Mouse (Mus musculus): Measurements from ENCODE around the gene Syt2. TPM values are rescaled to one million over a fixed set of nuclear protein-coding genes. Genes with fewer than 3 reads are reported as not detected.

Syt2 gene
- polyA plus RNA-seq, 1 experiment from 2014 or later, result 0.80 TPM

DNA sequence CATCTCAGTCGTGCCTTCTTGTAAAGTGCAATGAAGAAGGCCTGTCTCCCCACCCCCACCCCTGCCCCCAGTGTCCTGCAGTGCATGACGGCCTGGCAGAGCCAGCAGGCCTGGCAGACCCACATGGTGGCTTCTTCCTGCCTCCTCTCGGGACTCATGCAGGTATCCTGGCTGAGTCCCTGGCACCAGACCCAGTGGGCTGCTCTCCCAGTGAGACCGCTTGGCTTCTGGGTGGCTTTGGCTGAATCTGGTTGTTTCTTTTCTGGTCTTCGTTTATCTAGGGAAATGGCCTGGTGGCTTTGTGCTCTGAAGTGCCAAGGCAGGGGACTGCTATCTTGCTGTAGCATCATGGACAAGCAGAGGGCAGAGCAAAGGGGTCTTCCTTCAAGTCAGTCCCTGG is 68.6 kb downstream of the Syt2 start:
- Histone ChIP-seq H3K9ac (replicated peaks; ENCODE audit: low read length) (no peak overlapping the region), H3K4me3 (ENCODE audit: low read depth, low read length) (no peak overlapping the region), H3K4me2 (ENCODE audit: low read depth, low read length) (no peak overlapping the region), H3K27me3 (ENCODE audit: control insufficient read depth, insufficient read depth, low read length) (peaks cover 13% of the 10 kb centered on the region), H3K9me3 (replicated peaks; ENCODE audit: control insufficient read depth, low read length) (no peaks in the 10 kb centered on the region), H3K36me3 (replicated peaks; ENCODE audit: control insufficient read depth, insufficient read depth, low read depth, low read length) (no peaks in the 10 kb centered on the region), H3K27ac (replicated peaks; ENCODE audit: low read depth, low read length) (no peak overlapping the region), H3K4me1 (ENCODE audit: control insufficient read depth, insufficient read depth, low read length) (no peaks in the 10 kb centered on the region; the same call in 1 of the 2 replicates)
- ATAC-seq (replicated peaks; ENCODE audit: insufficient number of reproducible peaks, low FRiP score, low TSS enrichment, low read depth) (no peak), DNase-seq (ENCODE audit: low spot score) (no peak)
- 73% methylated on average over 5 of the region's 5 CpGs for WGBS

GRCm38 (mm10) chr1:134719718-134720304 is 73.3 kb downstream of the Syt2 start:
- WGBS, result 57% methylated on average over 12 of the region's 12 CpGs
- DNase-seq (ENCODE audit: low spot score) (no peak), ATAC-seq (replicated peaks; ENCODE audit: insufficient number of reproducible peaks, low FRiP score, low TSS enrichment, low read depth) (no peak)
- no peaks in the 10 kb centered on the region for H3K27me3 ChIP-seq (ENCODE audit: control insufficient read depth, insufficient read depth, low read length)
- no peaks in the 10 kb centered on the region for H3K36me3 ChIP-seq (replicated peaks; ENCODE audit: control insufficient read depth, insufficient read depth, low read depth, low read length)
- H3K9me3 ChIP-seq (replicated peaks; ENCODE audit: control insufficient read depth, low read length), result no peaks in the 10 kb centered on the region
- H3K27ac ChIP-seq (replicated peaks; ENCODE audit: low read depth, low read length), result no peak overlapping the region
- H3K4me2 ChIP-seq (ENCODE audit: low read depth, low read length), result no peak overlapping the region
- no peak overlapping the region for H3K9ac ChIP-seq (replicated peaks; ENCODE audit: low read length)
- H3K4me3 ChIP-seq (ENCODE audit: low read depth, low read length), result no peak overlapping the region
- no peaks in the 10 kb centered on the region for H3K4me1 ChIP-seq (ENCODE audit: control insufficient read depth, insufficient read depth, low read length)

- H3K4me2 ChIP-seq (ENCODE audit: low read depth, low read length), result no peak overlapping the region
- H3K9ac ChIP-seq (replicated peaks; ENCODE audit: low read length), result no peak overlapping the region
- H3K27ac ChIP-seq (replicated peaks; ENCODE audit: low read depth, low read length), result no peak overlapping the region
- H3K9me3 ChIP-seq (replicated peaks; ENCODE audit: control insufficient read depth, low read length), result no peaks in the 10 kb centered on the region
- no peak for DNase-seq (ENCODE audit: low spot score)
- no peaks in the 10 kb centered on the region for H3K4me1 ChIP-seq (ENCODE audit: control insufficient read depth, insufficient read depth, low read length)
- H3K36me3 ChIP-seq (replicated peaks; ENCODE audit: control insufficient read depth, insufficient read depth, low read depth, low read length), result no peaks in the 10 kb centered on the region
- ATAC-seq (replicated peaks; ENCODE audit: insufficient number of reproducible peaks, low FRiP score, low TSS enrichment, low read depth), result no peak
- H3K27me3 ChIP-seq (ENCODE audit: control insufficient read depth, insufficient read depth, low read length), result no peaks in the 10 kb centered on the region
- no peak overlapping the region for H3K4me3 ChIP-seq (ENCODE audit: low read depth, low read length)
- 82% methylated on average over 5 of the region's 5 CpGs for WGBS
Measured at GRCm38 (mm10) chr1:134721486-134721885, 75.0 kb downstream of the Syt2 start.

GRCm38 (mm10) chr1:134722891-134723290 is 76.4 kb downstream of the Syt2 start:
- H3K36me3 ChIP-seq (replicated peaks; ENCODE audit: control insufficient read depth, insufficient read depth, low read depth, low read length), result no peaks in the 10 kb centered on the region
- no peak overlapping the region for H3K9ac ChIP-seq (replicated peaks; ENCODE audit: low read length)
- H3K27me3 ChIP-seq (ENCODE audit: control insufficient read depth, insufficient read depth, low read length), result no peaks in the 10 kb centered on the region
- H3K9me3 ChIP-seq (replicated peaks; ENCODE audit: control insufficient read depth, low read length), result no peaks in the 10 kb centered on the region
- H3K4me3 ChIP-seq (ENCODE audit: low read depth, low read length), result no peak overlapping the region
- ATAC-seq (replicated peaks; ENCODE audit: insufficient number of reproducible peaks, low FRiP score, low TSS enrichment, low read depth) (no peak), DNase-seq (ENCODE audit: low spot score) (no peak)
- H3K4me2 ChIP-seq (ENCODE audit: low read depth, low read length), result no peak overlapping the region
- WGBS, result 85% methylated on average over 7 of the region's 7 CpGs
- H3K27ac ChIP-seq (replicated peaks; ENCODE audit: low read depth, low read length), result no peak overlapping the region
- H3K4me1 ChIP-seq (ENCODE audit: control insufficient read depth, insufficient read depth, low read length), result no peaks in the 10 kb centered on the region

DNA sequence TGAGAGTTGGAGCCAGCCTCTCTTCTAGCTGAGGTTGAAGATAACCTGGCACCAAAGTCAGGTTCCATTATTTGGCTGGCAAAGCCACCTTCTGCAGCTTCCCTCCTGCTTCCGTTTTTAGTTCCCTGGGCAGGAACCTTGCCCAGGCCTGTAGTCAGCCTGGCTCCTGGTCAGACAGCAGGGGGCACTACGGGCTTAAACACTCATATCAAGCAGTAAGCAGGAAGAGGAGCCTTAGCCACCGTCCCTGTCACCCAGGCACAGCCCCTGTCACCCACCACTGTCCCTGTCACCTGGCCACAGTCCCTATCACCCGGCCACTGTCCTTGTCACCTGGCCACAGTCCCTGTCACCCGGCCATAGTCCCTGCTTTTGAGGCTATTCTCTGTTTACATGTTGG is 78.8 kb downstream of the Syt2 start:
- no peak for DNase-seq (ENCODE audit: low spot score)
- no peak overlapping the region for H3K4me3 ChIP-seq (ENCODE audit: low read depth, low read length)
- H3K9ac ChIP-seq (replicated peaks; ENCODE audit: low read length), result no peak overlapping the region
- H3K9me3 ChIP-seq (replicated peaks; ENCODE audit: control insufficient read depth, low read length), result no peaks in the 10 kb centered on the region
- no peak for ATAC-seq (replicated peaks; ENCODE audit: insufficient number of reproducible peaks, low FRiP score, low TSS enrichment, low read depth)
- H3K36me3 ChIP-seq (replicated peaks; ENCODE audit: control insufficient read depth, insufficient read depth, low read depth, low read length), result no peaks in the 10 kb centered on the region
- no peak overlapping the region for H3K27ac ChIP-seq (replicated peaks; ENCODE audit: low read depth, low read length)
- 52% methylated on average over 5 of the region's 5 CpGs for WGBS
- no peaks in the 10 kb centered on the region for H3K4me1 ChIP-seq (ENCODE audit: control insufficient read depth, insufficient read depth, low read length)
- no peaks in the 10 kb centered on the region for H3K27me3 ChIP-seq (ENCODE audit: control insufficient read depth, insufficient read depth, low read length)
- no peak overlapping the region for H3K4me2 ChIP-seq (ENCODE audit: low read depth, low read length)

DNA sequence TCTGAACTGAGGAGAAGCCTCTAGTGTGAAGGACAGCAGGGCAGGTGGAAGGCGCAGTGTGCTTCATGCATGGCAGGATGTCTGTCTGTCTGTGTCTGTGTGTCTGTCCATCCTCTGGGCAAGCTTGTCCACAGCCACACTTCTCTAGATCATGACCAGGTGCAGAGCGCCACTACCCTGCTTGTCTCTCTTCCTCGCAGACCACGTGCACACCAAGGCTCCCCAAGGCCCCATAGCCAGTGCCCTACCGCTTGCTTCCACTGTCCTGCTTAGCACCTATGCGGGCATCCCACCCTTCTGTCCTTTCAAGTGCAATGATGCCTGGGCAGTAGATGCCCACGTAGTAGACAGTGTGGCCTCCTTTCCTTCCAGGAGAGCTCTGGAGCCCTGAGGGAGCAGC is 80.0 kb downstream of the Syt2 start:
- no peaks in the 10 kb centered on the region for H3K36me3 ChIP-seq (replicated peaks; ENCODE audit: control insufficient read depth, insufficient read depth, low read depth, low read length)
- no peaks in the 10 kb centered on the region for H3K27me3 ChIP-seq (ENCODE audit: control insufficient read depth, insufficient read depth, low read length)
- DNase-seq (ENCODE audit: low spot score) (no peak), ATAC-seq (replicated peaks; ENCODE audit: insufficient number of reproducible peaks, low FRiP score, low TSS enrichment, low read depth) (no peak)
- no peaks in the 10 kb centered on the region for H3K4me1 ChIP-seq (ENCODE audit: control insufficient read depth, insufficient read depth, low read length)
- no peaks in the 10 kb centered on the region for H3K9me3 ChIP-seq (replicated peaks; ENCODE audit: control insufficient read depth, low read length)
- WGBS, result 89% methylated on average over 7 of the region's 7 CpGs
- H3K27ac ChIP-seq (replicated peaks; ENCODE audit: low read depth, low read length), result no peak overlapping the region
- no peak overlapping the region for H3K9ac ChIP-seq (replicated peaks; ENCODE audit: low read length)
- H3K4me3 ChIP-seq (ENCODE audit: low read depth, low read length), result no peak overlapping the region
- no peak overlapping the region for H3K4me2 ChIP-seq (ENCODE audit: low read depth, low read length)

DNA sequence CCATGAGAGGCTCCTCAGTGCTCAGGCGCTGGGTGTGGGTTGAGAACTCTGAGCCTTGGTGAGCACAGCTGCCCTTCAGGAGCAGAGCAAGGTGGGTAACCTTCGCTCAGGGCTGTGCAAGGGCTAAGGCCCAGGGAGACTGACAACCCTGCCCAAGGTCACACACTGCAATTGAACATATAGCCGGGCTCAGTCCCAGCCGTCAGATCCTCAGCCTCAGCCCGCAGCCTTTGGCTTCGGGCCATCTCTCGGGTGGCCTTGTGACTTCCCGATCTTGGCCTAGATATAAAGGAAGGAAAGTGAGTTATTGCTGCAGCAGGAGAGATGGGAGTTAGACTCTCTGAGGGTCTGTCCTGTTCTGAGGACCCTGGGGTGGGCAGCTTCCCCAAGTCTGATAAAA is 80.8 kb downstream of the Syt2 start:
- Histone ChIP-seq H3K27ac (replicated peaks; ENCODE audit: low read depth, low read length) (no peak overlapping the region), H3K4me3 (ENCODE audit: low read depth, low read length) (no peak overlapping the region), H3K36me3 (replicated peaks; ENCODE audit: control insufficient read depth, insufficient read depth, low read depth, low read length) (no peaks in the 10 kb centered on the region), H3K4me2 (ENCODE audit: low read depth, low read length) (no peak overlapping the region), H3K27me3 (ENCODE audit: control insufficient read depth, insufficient read depth, low read length) (no peaks in the 10 kb centered on the region), H3K9ac (replicated peaks; ENCODE audit: low read length) (no peak overlapping the region), H3K4me1 (ENCODE audit: control insufficient read depth, insufficient read depth, low read length) (no peaks in the 10 kb centered on the region), H3K9me3 (replicated peaks; ENCODE audit: control insufficient read depth, low read length) (no peaks in the 10 kb centered on the region)
- ATAC-seq (replicated peaks; ENCODE audit: insufficient number of reproducible peaks, low FRiP score, low TSS enrichment, low read depth) (no peak), DNase-seq (ENCODE audit: low spot score) (no peak)
- WGBS, result 81% methylated on average over 8 of the region's 8 CpGs

DNA sequence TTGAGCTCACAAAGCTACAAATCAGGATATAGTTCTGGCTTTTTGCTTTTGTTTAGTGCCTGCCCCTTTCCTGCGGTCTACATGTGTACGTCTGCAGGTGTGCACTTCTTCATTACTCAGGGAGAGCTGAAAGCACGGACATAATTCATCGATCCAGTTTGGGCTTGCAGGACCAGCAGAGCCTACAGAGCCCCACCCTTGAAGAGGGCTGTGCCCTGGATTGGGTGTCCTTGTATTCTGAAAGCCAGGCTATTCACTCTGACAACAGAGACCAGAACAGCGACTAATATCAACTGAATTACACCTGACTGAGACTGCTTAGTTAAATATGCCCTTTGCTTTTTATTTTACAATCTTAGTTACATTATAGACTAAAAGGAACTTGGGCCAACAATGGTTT is 87.2 kb downstream of the Syt2 start:
- H3K36me3 ChIP-seq (replicated peaks; ENCODE audit: control insufficient read depth, insufficient read depth, low read depth, low read length), result no peaks in the 10 kb centered on the region
- DNase-seq (ENCODE audit: low spot score) (no peak), ATAC-seq (replicated peaks; ENCODE audit: insufficient number of reproducible peaks, low FRiP score, low TSS enrichment, low read depth) (no peak)
- no peak overlapping the region for H3K27ac ChIP-seq (replicated peaks; ENCODE audit: low read depth, low read length)
- no peaks in the 10 kb centered on the region for H3K27me3 ChIP-seq (ENCODE audit: control insufficient read depth, insufficient read depth, low read length)
- 87% methylated on average over 5 of the region's 5 CpGs for WGBS
- H3K9me3 ChIP-seq (replicated peaks; ENCODE audit: control insufficient read depth, low read length), result no peaks in the 10 kb centered on the region
- no peak overlapping the region for H3K4me2 ChIP-seq (ENCODE audit: low read depth, low read length)
- H3K4me3 ChIP-seq (ENCODE audit: low read depth, low read length), result no peak overlapping the region
- H3K4me1 ChIP-seq (ENCODE audit: control insufficient read depth, insufficient read depth, low read length), result no peaks in the 10 kb centered on the region
- H3K9ac ChIP-seq (replicated peaks; ENCODE audit: low read length), result no peak overlapping the region
